Mouse (Mus musculus): ENCODE results near the gene Cd3g. TPM values are rescaled to one million over a fixed set of nuclear protein-coding genes. Genes with fewer than 3 reads are reported as not detected.

The Cd3g gene
- polyA plus RNA-seq, 1 experiment from 2014 or later = not detected

DNA sequence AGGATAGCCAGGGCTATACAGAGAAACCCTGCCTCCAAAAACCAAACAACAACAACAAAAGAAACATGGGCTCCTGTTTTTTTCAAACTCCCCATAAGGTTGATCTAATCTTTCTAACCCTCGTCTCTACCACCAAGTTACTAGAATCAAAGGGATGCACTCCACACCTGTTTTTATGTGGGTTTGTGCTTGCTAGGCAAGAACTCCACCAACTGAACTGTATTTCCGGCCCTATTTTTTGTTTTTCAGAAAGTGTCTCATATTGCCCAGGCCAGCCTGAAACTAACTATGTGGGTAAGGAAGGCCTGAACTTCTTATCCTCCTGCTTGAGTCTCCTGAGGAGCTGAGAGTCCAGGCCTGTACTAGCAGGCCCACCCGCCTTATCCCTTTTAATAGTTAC, 25.8 kb downstream of the Cd3g start:
- H3K27me3 ChIP-seq (replicated peaks) = no peaks in the 10 kb centered on the region
- H3K27ac ChIP-seq = no peak overlapping the region
- 78% methylated on average over 3 of the region's 3 CpGs for WGBS (ENCODE audit: insufficient replicate concordance)
- H3K36me3 ChIP-seq = peaks cover 90% of the 10 kb centered on the region
- H3K4me1 ChIP-seq = 0 out of 2 replicates have a peak, but pooled peaks cover 4% of the 10 kb centered on the region
- no peak overlapping the region for H3K4me2 ChIP-seq
- H3K9me3 ChIP-seq (replicated peaks) = no peaks in the 10 kb centered on the region
- no peak overlapping the region for H3K4me3 ChIP-seq
- ATAC-seq = no peak
- H3K9ac ChIP-seq = no peak overlapping the region

GRCm38 (mm10) chr9:44947836-44948235, 32.4 kb downstream of the Cd3g start:
- no peak for ATAC-seq
- Histone ChIP-seq H3K36me3 (peaks cover 96% of the 10 kb centered on the region), H3K9me3 (replicated peaks) (no peaks in the 10 kb centered on the region), H3K9ac (no peak overlapping the region), H3K4me3 (no peak overlapping the region), H3K4me2 (no peak overlapping the region), H3K27me3 (replicated peaks) (no peaks in the 10 kb centered on the region), H3K27ac (no peak overlapping the region), H3K4me1 (no peaks in the 10 kb centered on the region)
- WGBS (ENCODE audit: insufficient replicate concordance) = 79% methylated on average over 5 of the region's 5 CpGs

DNA sequence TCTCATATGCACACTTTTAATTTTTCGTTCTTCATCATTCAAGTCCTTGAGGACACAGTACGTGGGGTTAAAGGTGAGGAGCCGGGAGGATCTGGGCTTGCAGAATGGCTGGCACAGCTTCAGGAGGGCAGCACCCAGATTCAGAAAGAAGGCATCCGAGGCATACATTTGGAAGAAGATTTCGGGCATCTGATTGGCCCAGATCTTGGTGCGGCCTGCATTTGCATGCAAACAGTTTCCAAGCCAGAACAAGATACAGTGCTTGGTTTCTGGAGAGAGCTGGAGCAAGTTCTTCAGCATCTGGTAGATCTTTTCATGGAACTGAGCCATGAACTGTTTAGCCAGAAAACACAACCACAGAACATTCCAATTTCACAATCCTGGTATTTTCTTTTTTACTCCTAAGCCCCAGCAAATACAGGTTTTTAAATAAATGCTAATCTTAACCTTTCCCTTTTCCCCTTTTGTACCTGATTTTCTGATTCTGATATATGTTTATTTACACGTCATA, 34.0 kb downstream of the Cd3g start:
- no peak overlapping the region for H3K27ac ChIP-seq
- no peak overlapping the region for H3K4me3 ChIP-seq
- no peaks in the 10 kb centered on the region for H3K4me1 ChIP-seq
- no peak overlapping the region for H3K9ac ChIP-seq
- H3K36me3 ChIP-seq = peaks cover 97% of the 10 kb centered on the region
- no peak for ATAC-seq
- no peaks in the 10 kb centered on the region for H3K27me3 ChIP-seq (replicated peaks)
- no peaks in the 10 kb centered on the region for H3K9me3 ChIP-seq (replicated peaks)
- H3K4me2 ChIP-seq = no peak overlapping the region
- 82% methylated on average over 7 of the region's 7 CpGs for WGBS (ENCODE audit: insufficient replicate concordance)

- H3K4me3 ChIP-seq = no peak overlapping the region
- 88% methylated on average over 4 of the region's 4 CpGs for WGBS (ENCODE audit: insufficient replicate concordance)
- no peaks in the 10 kb centered on the region for H3K9me3 ChIP-seq (replicated peaks)
- H3K4me1 ChIP-seq = no peaks in the 10 kb centered on the region
- peaks cover 94% of the 10 kb centered on the region for H3K36me3 ChIP-seq
- H3K9ac ChIP-seq = no peak overlapping the region
- H3K27me3 ChIP-seq (replicated peaks) = no peaks in the 10 kb centered on the region
- H3K4me2 ChIP-seq = no peak overlapping the region
- ATAC-seq = no peak
- no peak overlapping the region for H3K27ac ChIP-seq
These were observed 37.8 kb downstream of the Cd3g start for GRCm38 (mm10) chr9:44942421-44942820.

- H3K4me2 ChIP-seq = no peak overlapping the region
- H3K27ac ChIP-seq = no peak overlapping the region
- no peaks in the 10 kb centered on the region for H3K9me3 ChIP-seq (replicated peaks)
- H3K4me1 ChIP-seq = no peaks in the 10 kb centered on the region
- peaks cover 94% of the 10 kb centered on the region for H3K36me3 ChIP-seq
- no peak for ATAC-seq
- H3K9ac ChIP-seq = no peak overlapping the region
- H3K27me3 ChIP-seq (replicated peaks) = no peaks in the 10 kb centered on the region
- no peak overlapping the region for H3K4me3 ChIP-seq
- WGBS (ENCODE audit: insufficient replicate concordance) = 76% methylated on average over 4 of the region's 4 CpGs
These were observed 38.5 kb downstream of the Cd3g start for GRCm38 (mm10) chr9:44941756-44942155.

DNA sequence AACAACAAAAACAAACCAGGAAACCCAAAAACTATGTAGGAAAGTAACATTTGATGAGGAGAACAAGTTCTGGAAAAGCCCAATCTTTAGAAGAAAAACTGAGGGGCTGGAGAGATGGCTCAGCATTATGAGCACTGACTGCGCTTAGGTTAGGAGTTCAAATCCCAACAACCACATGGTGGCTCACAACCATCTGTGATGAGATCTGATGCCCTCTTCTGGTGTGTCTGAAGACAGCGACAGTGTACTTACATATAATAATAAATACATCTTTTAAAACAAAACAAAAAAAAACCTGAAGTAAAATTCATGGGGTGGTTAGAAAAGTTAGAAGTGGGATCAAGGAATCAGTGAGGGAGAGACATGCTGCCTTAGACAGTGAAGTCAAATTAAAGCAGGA, 58.7 kb downstream of the Cd3g start:
- H3K4me2 ChIP-seq = peak overlapping the region; percentile 74
- 68% methylated on average over 2 of the region's 2 CpGs for WGBS (ENCODE audit: insufficient replicate concordance)
- peaks cover 25% of the 10 kb centered on the region for H3K4me1 ChIP-seq
- peak overlapping the region; percentile 98 for H3K9ac ChIP-seq
- H3K9me3 ChIP-seq (replicated peaks) = no peaks in the 10 kb centered on the region
- ATAC-seq = no peak
- H3K27me3 ChIP-seq (replicated peaks) = no peaks in the 10 kb centered on the region
- peak overlapping the region; percentile 86 for H3K27ac ChIP-seq
- peak overlapping the region; percentile 99 for H3K4me3 ChIP-seq
- H3K36me3 ChIP-seq = peaks cover 15% of the 10 kb centered on the region

GRCm38 (mm10) chr9:44921123-44921468, 59.1 kb downstream of the Cd3g start:
- under 1% methylated on average over 8 of the region's 8 CpGs for WGBS (ENCODE audit: insufficient replicate concordance)
- H3K27ac ChIP-seq = peak overlapping the region; percentile 86
- peak overlapping the region; percentile 99 for H3K4me3 ChIP-seq
- peaks cover 12% of the 10 kb centered on the region for H3K36me3 ChIP-seq
- peaks cover 25% of the 10 kb centered on the region for H3K4me1 ChIP-seq
- H3K9me3 ChIP-seq (replicated peaks) = no peaks in the 10 kb centered on the region
- H3K27me3 ChIP-seq (replicated peaks) = no peaks in the 10 kb centered on the region
- peak; percentile 76 for ATAC-seq
- peak overlapping the region; percentile 74 for H3K4me2 ChIP-seq
- peak overlapping the region; percentile 98 for H3K9ac ChIP-seq

DNA sequence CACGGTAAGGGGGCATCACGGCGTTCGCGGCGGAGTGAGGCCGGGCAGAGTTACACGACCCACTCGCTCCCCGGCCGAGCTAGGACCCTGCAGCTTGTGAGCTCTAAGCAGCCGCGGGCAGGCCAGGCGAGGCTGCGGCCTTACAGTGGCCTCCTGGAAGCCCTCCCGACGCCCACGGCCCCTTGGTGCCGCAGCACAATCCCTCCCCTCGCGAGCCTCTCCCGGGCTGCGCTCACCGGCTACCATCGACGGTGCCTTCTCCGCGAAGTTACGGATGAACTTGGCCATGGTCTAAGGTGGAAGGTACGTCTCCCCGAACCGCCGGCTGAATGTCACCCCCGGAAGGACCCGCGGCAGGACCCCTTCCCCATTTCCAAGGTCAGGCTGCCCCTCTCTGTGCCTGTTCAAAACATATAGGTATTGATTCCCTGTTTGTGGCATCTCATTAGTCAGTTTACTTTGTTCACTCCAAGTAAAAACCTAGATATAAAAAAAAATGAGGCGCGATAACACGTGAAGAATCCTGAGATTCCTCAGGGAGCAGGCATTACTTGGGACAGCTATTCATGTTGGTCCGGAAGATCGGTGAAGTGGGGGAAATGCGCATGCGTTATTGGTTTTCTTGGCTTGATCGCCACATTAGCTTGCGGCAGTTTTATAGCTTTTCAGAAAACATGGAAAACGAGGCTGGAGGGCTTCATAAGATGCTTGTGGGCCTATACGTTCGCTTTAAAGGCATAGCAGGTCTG, 59.7 kb downstream of the Cd3g start, which contains the start of gene Atp5l:
TSS of gene Atp5l (minus strand) at position 369 of the 749 bp plus-strand sequence.
- Histone ChIP-seq H3K4me1 (peaks cover 25% of the 10 kb centered on the region), H3K9me3 (replicated peaks) (no peaks in the 10 kb centered on the region)
- 1% methylated on average over 48 of the region's 48 CpGs for WGBS (ENCODE audit: insufficient replicate concordance)

DNA sequence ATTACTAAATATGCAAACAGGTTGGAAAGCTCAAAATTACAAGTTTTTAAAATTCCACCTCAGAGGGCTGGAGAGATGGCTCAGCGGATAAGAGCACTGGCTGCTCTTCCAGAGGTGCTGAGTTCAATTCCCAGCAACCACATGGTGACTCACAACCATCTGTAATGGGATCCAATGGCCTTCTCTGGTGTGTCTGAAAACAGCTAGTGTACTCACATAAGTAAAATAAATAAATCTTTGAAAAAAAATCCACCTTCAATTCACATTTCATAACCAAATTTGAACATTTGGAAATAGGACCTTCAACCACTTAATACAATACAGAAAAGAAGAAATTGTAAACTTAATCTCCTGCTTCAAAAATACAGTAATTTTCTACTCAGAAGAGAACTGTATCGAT, 60.6 kb downstream of the Cd3g start:
- Histone ChIP-seq H3K4me1 (peaks cover 25% of the 10 kb centered on the region), H3K27me3 (replicated peaks) (no peaks in the 10 kb centered on the region), H3K9me3 (replicated peaks) (no peaks in the 10 kb centered on the region), H3K4me3 (peak overlapping the region; percentile 99), H3K36me3 (peaks cover 19% of the 10 kb centered on the region), H3K9ac (peak overlapping the region; percentile 98), H3K4me2 (peak overlapping the region; percentile 74), H3K27ac (peak overlapping the region; percentile 86)
- ATAC-seq = no peak
- 12% methylated on average over 2 of the region's 2 CpGs for WGBS (ENCODE audit: insufficient replicate concordance)

More for the DNA sequence above, 59.7 kb downstream of the Cd3g start, which contains the start of gene Atp5l:
- H3K4me2 ChIP-seq = peak within 1 kb of the TSS; percentile 74
- H3K27me3 ChIP-seq (replicated peaks) = no peaks in the 10 kb centered on the region
- peak within 1 kb of the TSS; percentile 98 for H3K9ac ChIP-seq
- peak; percentile 74 for ATAC-seq
- peaks cover 11% of the 10 kb centered on the region for H3K36me3 ChIP-seq
- peak within 1 kb of the TSS; percentile 99 for H3K4me3 ChIP-seq
- H3K27ac ChIP-seq = peak within 1 kb of the TSS; percentile 86

Other genes with a start within 250 kb of the Cd3g start
- gene Phldb1, start 245.2 kb downstream of the Cd3g start, polyA plus RNA-seq (2016; fragmentation: Nextera tagmentation; extraction: Ambion mirVana) = 5.2 and 6.5 TPM in 2 replicates
- 127 TPM in 2 replicates for gene Arcn1, start 212.6 kb downstream of the Cd3g start, polyA plus RNA-seq (2016; fragmentation: Nextera tagmentation; extraction: Ambion mirVana)
- gene Ift46, start 212.5 kb downstream of the Cd3g start, polyA plus RNA-seq (2016; fragmentation: Nextera tagmentation; extraction: Ambion mirVana) = 24.3 and 24.7 TPM in 2 replicates
- 0.81 and 1.6 TPM in 2 replicates for gene Tmem25, start 181.1 kb downstream of the Cd3g start, polyA plus RNA-seq (2016; fragmentation: Nextera tagmentation; extraction: Ambion mirVana)
- 11.6 and 12.3 TPM in 2 replicates for gene Ttc36, start 177.4 kb downstream of the Cd3g start, polyA plus RNA-seq (2016; fragmentation: Nextera tagmentation; extraction: Ambion mirVana)
- 7.3 and 8.4 TPM in 2 replicates for gene Kmt2a, start 99.1 kb downstream of the Cd3g start, polyA plus RNA-seq (2016; fragmentation: Nextera tagmentation; extraction: Ambion mirVana)
- 523 and 553 TPM in 2 replicates for gene Atp5l, start 59.7 kb downstream of the Cd3g start, polyA plus RNA-seq (2016; fragmentation: Nextera tagmentation; extraction: Ambion mirVana)
- gene Ube4a, start 14.8 kb downstream of the Cd3g start, polyA plus RNA-seq (2016; fragmentation: Nextera tagmentation; extraction: Ambion mirVana) = 14.8 and 15.1 TPM in 2 replicates
- gene Cd3d, start 1.4 kb upstream of the Cd3g start, polyA plus RNA-seq (2016; fragmentation: Nextera tagmentation; extraction: Ambion mirVana) = not detected in 2 replicates
- gene Cd3e, start 29.2 kb upstream of the Cd3g start, polyA plus RNA-seq (2016; fragmentation: Nextera tagmentation; extraction: Ambion mirVana) = not detected in 2 replicates
- gene Mpzl2, start 59.4 kb upstream of the Cd3g start, polyA plus RNA-seq (2016; fragmentation: Nextera tagmentation; extraction: Ambion mirVana) = 3.9 and 4.9 TPM in 2 replicates
- gene Mpzl3, start 74.8 kb upstream of the Cd3g start, polyA plus RNA-seq (2016; fragmentation: Nextera tagmentation; extraction: Ambion mirVana) = 0.63 and 1.1 TPM in 2 replicates
- gene Jaml, start 98.8 kb upstream of the Cd3g start, polyA plus RNA-seq (2016; fragmentation: Nextera tagmentation; extraction: Ambion mirVana) = 0.12 TPM in 1 of 2 replicates, not detected in the other
- 0.70 and 0.90 TPM in 2 replicates for gene Scn2b, start 137.4 kb upstream of the Cd3g start, polyA plus RNA-seq (2016; fragmentation: Nextera tagmentation; extraction: Ambion mirVana)
- 0.25 and 0.33 TPM in 2 replicates for gene Scn4b, start 158.0 kb upstream of the Cd3g start, polyA plus RNA-seq (2016; fragmentation: Nextera tagmentation; extraction: Ambion mirVana)
- gene BC049352, start 201.6 kb upstream of the Cd3g start, polyA plus RNA-seq (2016; fragmentation: Nextera tagmentation; extraction: Ambion mirVana) = 0.10 TPM in 1 of 2 replicates, not detected in the other
- gene Tmprss4, start 223.7 kb upstream of the Cd3g start, polyA plus RNA-seq (2016; fragmentation: Nextera tagmentation; extraction: Ambion mirVana) = not detected in 2 replicates